Mouse (Mus musculus) gastrocnemius, adult 2 months (tissue): ENCODE measurements at regions not wholly inside any gene's neighbourhood (a gene's known extent, or its start where the extent isn't known, plus 50 kb on each side); places are given as distances from the start of the nearest gene placed in this dataset.

ENCODE experiments used
- DNase-seq: peaks from one replicate; pipeline ENCODE4 v3.0.0; 2022
- H3K27ac ChIP-seq: fragments of 200-600 bp; 2 replicates; pipeline ENCODE4 v1.8.1; 2022; ENCODE audit warnings: mild to moderate bottlenecking
- H3K4me3 ChIP-seq: fragments of 200-600 bp; 2 replicates; pipeline ENCODE4 v1.8.1; 2022; ENCODE audit warnings: mild to moderate bottlenecking, moderate library complexity
- CTCF ChIP-seq: fragments of 200-600 bp; IDR thresholded peaks from 2 replicates; pipeline ENCODE4 v1.8.1; 2022; ENCODE audit warnings: antibody characterized with exemption, mild to moderate bottlenecking, moderate library complexity
- intact Hi-C: fragments of 180-260 bp; cut with DNase I; formaldehyde crosslinking; loops from one replicate; pipeline ENCODE4 v1.15.1; 2025

- intact Hi-C loops: no loop called here
- H3K4me3 ChIP-seq: no peak overlapping the region
- TF ChIP-seq CTCF: no peak
- no peak for DNase-seq
- no peak overlapping the region for H3K27ac ChIP-seq
Observed at GRCm38 (mm10) chr12:26885083-26885482, 416.1 kb downstream of the Cmpk2 start.

GRCm38 (mm10) chr12:26884156-26884555 is 415.2 kb downstream of the Cmpk2 start:
- intact Hi-C loops: no loop called here

GRCm38 (mm10) chr12:26877691-26878121 is 408.7 kb downstream of the Cmpk2 start:
- no peak for TF ChIP-seq CTCF
- no peak for DNase-seq
- Histone ChIP-seq H3K27ac (no peak overlapping the region), H3K4me3 (no peak overlapping the region)
- intact Hi-C loops: no loop called here

More at GRCm38 (mm10) chr12:26884156-26884555, 415.2 kb downstream of the Cmpk2 start:
- H3K27ac ChIP-seq: no peak overlapping the region
- TF ChIP-seq CTCF: no peak
- DNase-seq: no peak
- no peak overlapping the region for H3K4me3 ChIP-seq

- TF ChIP-seq CTCF: no peak
Observed at GRCm38 (mm10) chr12:26877284-26877683, 408.3 kb downstream of the Cmpk2 start.

GRCm38 (mm10) chr12:26872466-26872865 is 403.5 kb downstream of the Cmpk2 start:
- TF ChIP-seq CTCF: no peak
- Histone ChIP-seq H3K4me3 (no peak overlapping the region), H3K27ac (no peak overlapping the region)
- no peak for DNase-seq
- intact Hi-C loops: no loop called here

More at GRCm38 (mm10) chr12:26877284-26877683, 408.3 kb downstream of the Cmpk2 start:
- H3K4me3 ChIP-seq: no peak overlapping the region
- intact Hi-C loops: no loop called here
- DNase-seq: no peak
- no peak overlapping the region for H3K27ac ChIP-seq

- DNase-seq: no peak
- TF ChIP-seq CTCF: no peak
- Histone ChIP-seq H3K4me3 (no peak overlapping the region), H3K27ac (no peak overlapping the region)
- intact Hi-C loops: no loop called here
Observed at GRCm38 (mm10) chr12:26867731-26868130, 398.7 kb downstream of the Cmpk2 start.

GRCm38 (mm10) chr12:26855091-26855516 is 386.1 kb downstream of the Cmpk2 start:
- Histone ChIP-seq H3K4me3 (no peak overlapping the region), H3K27ac (no peak overlapping the region)
- no peak for TF ChIP-seq CTCF
- no peak for DNase-seq
- intact Hi-C loops: no loop called here

- intact Hi-C loops: no loop called here
Observed at GRCm38 (mm10) chr12:26844917-26845316, 375.9 kb downstream of the Cmpk2 start.

GRCm38 (mm10) chr12:26842696-26843095 is 373.7 kb downstream of the Cmpk2 start:
- DNase-seq: no peak
- TF ChIP-seq CTCF: no peak
- H3K4me3 ChIP-seq: no peak overlapping the region
- intact Hi-C loops: no loop called here
- H3K27ac ChIP-seq: no peak overlapping the region

More at GRCm38 (mm10) chr12:26844917-26845316, 375.9 kb downstream of the Cmpk2 start:
- no peak for DNase-seq
- Histone ChIP-seq H3K27ac (no peak overlapping the region), H3K4me3 (no peak overlapping the region)
- TF ChIP-seq CTCF: no peak

- no peak overlapping the region for H3K4me3 ChIP-seq
- TF ChIP-seq CTCF: no peak
- H3K27ac ChIP-seq: no peak overlapping the region
- DNase-seq: no peak
- intact Hi-C loops: no loop called here
Observed at GRCm38 (mm10) chr12:26821257-26821968, 352.4 kb downstream of the Cmpk2 start.

- intact Hi-C loops: no loop called here
- no peak for TF ChIP-seq CTCF
- no peak for DNase-seq
- Histone ChIP-seq H3K27ac (no peak overlapping the region), H3K4me3 (no peak overlapping the region)
Observed at GRCm38 (mm10) chr12:26817866-26818265, 348.9 kb downstream of the Cmpk2 start.

GRCm38 (mm10) chr12:26815771-26816170 is 346.8 kb downstream of the Cmpk2 start:
- TF ChIP-seq CTCF: no peak
- no peak overlapping the region for H3K4me3 ChIP-seq
- DNase-seq: no peak
- H3K27ac ChIP-seq: no peak overlapping the region
- intact Hi-C loops: no loop called here

- no peak for DNase-seq
- intact Hi-C loops: no loop called here
- H3K27ac ChIP-seq: no peak overlapping the region
- TF ChIP-seq CTCF: no peak
- H3K4me3 ChIP-seq: no peak overlapping the region
Observed at GRCm38 (mm10) chr12:26810565-26811177, 341.7 kb downstream of the Cmpk2 start.
